Mouse (Mus musculus) heart, adult 10 weeks (tissue): ENCODE data around the gene Fmr1nb. TPM values are rescaled to one million over a fixed set of nuclear protein-coding genes. Genes with fewer than 3 reads are reported as not detected.

Experiments used
- polyA plus RNA-seq: library from polyadenylated mRNA; stranded (reverse); fragments of 350-450 nt; fragmentation: Illumina TruSeq; extraction: RNeasy Lipid Tissue Mini Kit (QIAGEN cat#74804); gene quantifications from one replicate; pipeline ENCODE4 v1.2.3, GENCODE M21; 2014; ENCODE audit warnings: low read depth, low replicate concordance

Gene Fmr1nb
- 2.0 TPM for polyA plus RNA-seq

GRCm38 (mm10) chrX:68761606-68762005 is at the start of gene Fmr1nb:
Gene Fmr1nb (plus strand): TSS chrX:68761839.

GRCm38 (mm10) chrX:68821059-68821458 is 59.4 kb downstream of the Fmr1nb start, which contains the start of gene Gm14698:
Gene Gm14698 (plus strand): TSS chrX:68821093.

Other genes with a start within 250 kb of the Fmr1nb start
- gene Fmr1, start 83.3 kb upstream of the Fmr1nb start, polyA plus RNA-seq: 15.9 TPM
- 0.84 TPM for gene Gm14698, start 59.3 kb downstream of the Fmr1nb start, polyA plus RNA-seq
- not detected for gene Gm6812, start 131.2 kb downstream of the Fmr1nb start, polyA plus RNA-seq